Mouse (Mus musculus) layer of hippocampus, postnatal 10 days (tissue): ENCODE data around the gene Map3k12. TPM values are rescaled to one million over a fixed set of nuclear protein-coding genes. Genes with fewer than 3 reads are reported as not detected.

Source experiments
- DNase-seq, 2 experiments: peaks; one replicate each; pipeline ENCODE4 v3.0.0; 2021; ENCODE audit warnings: low spot score in 2 of 2
- total RNA-seq, 2 experiments: library from RNA; stranded (reverse); gene quantifications; 2 replicates each; pipeline ENCODE4 v1.2.3; 2021

Gene Map3k12
- total RNA-seq, 2 experiments from 2014 or later: 83.2 to 88.9 TPM

DNA sequence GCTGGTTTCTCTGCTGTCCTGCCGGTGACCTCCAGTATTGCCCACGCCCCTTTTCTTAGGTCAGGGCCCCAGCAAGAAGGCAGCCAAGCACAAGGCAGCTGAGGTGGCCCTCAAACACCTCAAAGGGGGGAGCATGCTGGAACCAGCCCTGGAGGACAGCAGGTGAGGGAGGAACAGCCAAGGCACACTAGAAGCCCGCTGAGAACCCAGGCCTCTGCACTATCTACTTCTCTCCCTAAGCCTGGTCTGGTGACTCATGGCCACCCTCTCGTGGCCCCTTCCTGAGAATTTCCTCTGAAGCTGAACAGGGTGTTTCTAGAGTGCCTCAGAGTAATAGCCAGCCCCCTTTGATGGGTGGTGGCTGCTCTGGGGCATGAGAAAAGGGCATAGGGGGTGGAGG lies 3.6 kb upstream of the Map3k12 start:
- no peak for DNase-seq

DNA sequence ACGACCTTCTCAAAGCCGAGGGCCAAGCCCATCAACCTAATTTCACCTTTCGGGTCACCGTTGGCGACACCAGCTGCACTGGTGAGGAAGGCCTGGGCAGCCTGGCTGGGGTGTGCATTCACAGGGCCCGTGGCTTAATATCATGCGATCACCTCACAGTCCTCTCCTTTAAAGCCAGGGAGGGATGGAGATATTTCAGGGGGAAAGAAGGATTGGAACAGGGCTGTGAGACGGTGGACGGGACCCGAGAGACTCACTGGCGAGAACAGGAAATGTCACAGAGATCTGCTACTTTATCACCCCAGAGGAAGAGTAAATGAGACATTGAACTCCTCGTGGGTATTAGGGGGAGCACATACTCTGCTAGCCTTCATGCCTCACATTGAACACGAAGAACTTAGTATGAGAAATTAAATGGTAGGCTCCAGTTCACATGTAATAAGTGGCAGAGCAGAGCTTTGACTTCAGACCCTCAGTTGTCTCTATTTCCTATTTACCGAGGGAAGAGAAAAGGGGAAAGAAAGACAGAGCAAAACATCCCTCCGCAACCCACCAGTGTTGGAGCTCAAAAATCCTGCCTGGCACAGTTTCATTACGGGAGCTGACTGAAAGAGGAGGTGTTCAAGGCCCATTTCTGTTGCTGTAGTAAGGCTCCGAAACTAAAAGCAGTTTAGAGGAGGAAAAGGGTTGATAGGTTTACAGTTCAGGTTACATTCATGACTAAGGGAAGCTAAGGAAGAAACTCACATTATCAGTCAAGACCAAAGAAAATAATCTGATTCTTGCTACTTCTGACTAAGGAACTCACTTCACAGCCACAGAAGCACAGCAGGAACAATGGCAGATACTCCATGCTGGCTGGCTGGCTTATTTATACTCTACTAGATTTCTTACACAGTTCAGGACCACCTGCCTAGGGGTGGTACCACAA lies 2.6 kb upstream of the Map3k12 start:
- no peak for DNase-seq

DNA sequence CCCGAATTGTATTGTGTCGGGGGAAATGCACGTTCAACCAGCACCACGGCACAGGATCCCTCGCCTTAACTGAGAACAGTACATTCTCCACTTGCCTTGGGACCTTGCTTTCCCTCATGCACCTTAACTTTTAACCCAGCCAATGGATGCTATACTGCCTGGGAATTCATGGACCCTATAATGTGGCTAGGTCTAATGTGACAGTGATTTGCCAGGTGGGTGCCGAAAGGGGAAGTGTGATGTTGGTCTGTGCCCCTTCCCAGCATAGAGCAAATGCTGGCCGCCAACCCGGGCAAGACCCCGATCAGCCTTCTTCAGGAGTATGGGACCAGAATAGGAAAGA lies 2.0 kb upstream of the Map3k12 start:
- no peak for DNase-seq

DNA sequence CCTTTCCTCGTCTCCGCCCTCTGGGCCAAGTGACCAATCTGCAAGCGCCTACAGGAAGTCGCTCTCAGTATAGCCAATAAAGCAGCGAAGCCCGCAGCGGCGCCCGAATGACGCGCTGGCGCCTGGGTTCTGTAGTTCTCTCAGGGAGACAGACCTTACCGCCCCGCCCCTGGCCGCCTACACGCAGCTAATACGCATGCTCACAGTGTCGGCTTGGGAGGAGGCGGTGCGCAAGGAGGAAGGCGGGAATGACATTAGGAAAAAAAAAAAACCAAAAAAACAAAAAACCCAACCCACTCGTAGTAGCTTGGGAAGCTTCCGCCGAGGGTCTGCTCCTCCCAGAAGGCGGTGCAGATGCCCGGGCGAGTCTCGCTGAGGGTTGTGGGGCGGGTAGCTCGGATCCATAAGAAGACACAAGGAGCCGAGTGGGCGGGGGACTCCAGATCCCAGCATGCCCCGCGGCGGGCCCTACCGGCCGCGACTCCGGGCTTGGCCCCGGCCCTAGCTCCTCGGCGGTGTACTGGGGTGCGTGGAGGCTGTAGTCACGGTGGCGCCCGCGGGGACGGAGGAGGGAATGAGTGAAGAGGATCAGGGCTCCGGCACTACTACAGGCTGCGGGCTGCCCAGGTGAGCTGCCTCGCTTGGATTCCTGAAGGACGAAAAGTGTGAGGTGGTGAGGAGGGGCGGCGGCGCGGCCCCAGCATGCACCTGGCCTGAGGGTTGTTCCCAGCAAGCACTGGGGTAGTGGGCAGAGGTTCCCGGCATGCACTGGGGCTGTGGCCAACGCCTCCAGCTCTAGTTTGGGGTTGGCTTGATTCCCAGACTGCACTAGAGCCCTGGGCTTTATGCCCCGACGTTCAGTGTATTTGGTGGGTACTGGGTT lies 1.4 kb upstream of the Map3k12 start, which contains the start of gene Tarbp2:
Tarbp2 (plus strand) TSS at position 217 of the 883 bp plus-strand sequence.
- peak; percentile 98 to 99 for DNase-seq

DNA sequence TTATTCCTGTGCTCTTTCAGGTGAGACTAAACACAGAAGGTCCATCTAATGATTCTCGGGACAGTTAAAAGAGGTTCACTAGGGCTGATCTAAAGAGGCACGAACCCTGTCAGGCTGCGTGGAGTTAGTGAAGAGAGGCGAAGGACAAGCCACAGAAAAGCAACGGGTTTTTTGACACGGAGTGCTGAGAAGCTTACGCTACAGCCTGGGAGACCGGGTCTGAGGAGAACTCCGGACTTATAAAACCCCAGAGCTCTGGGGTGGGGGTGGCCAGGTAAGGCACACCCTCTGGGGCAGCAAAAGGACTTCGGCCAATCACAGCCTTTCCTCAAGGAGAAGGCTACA lies 739 bp upstream of the Map3k12 start:
- DNase-seq: no peak

DNA sequence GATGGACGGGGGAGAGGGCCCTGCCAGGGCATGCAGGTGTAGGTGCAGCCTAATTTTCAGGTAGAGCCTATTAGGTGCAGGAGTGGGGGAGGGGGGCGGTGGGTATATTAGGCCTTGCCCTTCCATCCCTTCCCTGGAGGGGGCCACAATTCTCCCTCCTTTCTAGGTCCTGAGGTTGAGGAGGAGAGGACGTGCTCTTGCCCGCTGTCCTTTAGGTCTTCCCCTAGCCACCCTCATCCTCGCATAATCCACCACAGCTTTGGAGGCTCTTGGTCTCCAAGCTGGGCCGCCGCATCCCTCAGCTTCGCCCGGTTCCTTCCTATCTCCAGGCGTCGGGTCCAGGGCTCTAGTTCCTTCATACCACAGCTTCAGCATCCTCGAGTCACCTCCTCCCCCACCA lies 571 bp downstream of the Map3k12 start:
- DNase-seq: no peak

DNA sequence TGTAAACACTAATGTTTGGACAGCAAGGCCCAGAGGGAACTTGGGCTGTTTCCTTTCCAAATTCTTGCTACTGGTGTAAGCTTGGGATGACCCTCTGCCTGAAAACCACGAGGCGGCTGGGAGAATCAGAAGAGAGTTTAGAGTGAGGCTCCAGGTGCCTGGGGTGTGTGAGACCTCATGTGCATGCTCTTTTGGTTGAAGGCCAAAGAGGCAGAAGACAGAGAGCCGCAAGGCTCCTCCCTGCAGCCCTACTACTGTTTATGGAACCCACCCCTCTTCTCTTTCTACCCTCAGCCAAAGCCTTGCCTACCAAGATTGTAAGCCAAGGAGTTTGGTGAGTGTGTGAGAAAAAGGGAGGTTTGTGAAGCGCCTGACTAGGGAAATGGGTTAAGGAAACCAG lies 1.1 kb downstream of the Map3k12 start:
- DNase-seq: no peak

DNA sequence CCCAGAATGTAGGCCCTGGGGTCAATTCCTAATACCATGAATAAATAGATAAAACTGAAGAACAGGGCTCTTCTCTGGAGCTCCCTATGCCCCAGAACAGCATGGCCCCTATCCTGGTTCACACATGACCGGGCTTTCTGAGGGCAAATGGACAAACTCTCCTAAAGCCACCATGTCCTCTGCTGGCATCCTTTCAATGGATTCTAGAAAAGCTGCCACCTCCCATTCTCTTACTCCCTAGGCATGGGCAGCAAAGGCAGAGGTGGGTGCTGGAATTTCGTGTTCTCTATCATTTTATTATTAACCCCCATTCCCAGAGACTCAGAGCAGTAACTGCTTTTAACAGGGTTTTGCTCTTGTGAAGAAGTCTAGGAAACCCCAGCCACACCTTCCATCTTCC lies 1.6 kb downstream of the Map3k12 start:
- DNase-seq: no peak

DNA sequence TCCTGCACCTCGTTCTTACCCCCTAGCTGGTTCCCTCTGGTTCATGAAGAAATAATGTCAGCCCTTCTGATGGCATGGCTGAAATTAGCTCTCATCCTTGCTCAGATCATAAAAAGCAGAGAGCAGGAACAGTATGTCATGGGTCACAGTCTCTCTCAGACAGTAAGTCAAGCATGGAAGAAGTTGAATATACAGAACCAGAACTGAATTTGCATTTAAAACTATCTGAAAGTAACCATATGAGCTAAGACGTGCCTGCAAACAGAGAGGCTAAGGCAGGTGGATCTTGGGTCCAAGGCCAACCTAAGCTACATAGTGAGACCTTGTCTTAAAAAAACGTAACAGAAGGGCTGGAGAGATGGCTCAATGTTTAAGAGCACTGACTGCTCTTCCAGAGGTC lies 3.9 kb downstream of the Map3k12 start:
- DNase-seq: no peak

DNA sequence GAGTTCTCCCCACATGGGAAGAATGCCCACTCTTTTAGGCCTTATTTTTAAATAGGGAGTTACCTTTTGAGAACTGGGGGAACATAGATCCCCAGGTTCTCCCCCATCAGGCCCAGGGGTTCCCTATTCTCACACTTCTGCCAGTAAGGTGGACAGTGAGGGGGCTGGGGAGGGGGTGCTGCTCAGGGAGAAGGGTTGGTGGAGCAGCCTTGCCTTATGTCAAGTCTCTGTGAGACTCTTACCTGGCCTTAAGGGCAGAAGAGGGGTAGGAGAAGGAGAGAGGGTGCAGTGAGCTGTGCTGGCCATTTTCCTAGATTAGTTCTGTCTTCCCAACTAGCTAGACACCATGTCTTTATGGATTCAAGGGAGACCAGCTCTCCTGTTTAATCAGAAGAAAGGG lies 4.4 kb downstream of the Map3k12 start:
- no peak for DNase-seq

DNA sequence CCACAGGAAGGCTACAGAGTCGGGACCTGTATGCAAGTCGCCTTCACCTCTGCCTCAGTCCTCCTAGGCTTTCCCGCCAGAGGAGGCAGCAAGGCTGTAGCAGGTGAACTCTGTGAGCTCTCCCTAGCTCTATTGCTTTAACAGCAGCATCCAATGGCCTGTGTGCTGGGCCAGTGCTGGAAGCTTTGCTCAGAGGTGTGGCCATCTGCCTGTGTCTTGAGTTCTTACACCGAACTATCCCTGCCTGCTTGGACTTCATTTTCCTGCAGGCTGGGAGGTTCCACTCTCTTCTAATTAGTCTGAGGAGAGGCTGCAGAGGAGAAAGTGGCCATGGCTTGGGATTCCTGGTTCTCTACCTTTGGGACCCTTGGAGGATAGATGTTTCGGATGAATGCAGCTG lies 4.9 kb downstream of the Map3k12 start:
- no peak for DNase-seq

DNA sequence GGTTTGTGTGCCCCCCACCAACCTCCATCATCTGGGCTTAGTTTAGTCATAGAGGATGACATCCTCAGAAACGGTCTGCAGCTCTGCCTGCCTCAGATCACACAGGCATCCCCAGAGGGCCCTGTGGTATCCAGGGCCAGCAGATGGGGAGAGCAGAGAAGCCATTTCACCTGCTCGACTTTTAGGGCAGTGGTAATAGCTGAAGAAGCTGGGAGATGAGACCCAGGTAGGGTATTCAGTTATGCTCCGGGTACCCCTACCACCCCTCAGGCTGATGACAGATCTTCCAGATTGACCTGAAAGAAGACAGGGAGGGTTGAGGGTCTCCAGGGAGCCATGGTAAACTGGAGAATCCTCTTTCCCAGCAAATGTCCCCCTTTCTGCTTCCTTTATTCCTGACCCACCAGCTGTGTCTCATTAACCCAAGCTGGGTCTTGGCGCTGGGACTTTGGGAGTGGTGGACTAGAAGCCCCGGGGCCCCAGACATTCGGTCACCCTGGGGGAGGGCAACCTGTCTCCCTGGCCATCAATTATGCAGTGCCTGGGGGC lies 5.5 kb downstream of the Map3k12 start:
- DNase-seq: no peak

DNA sequence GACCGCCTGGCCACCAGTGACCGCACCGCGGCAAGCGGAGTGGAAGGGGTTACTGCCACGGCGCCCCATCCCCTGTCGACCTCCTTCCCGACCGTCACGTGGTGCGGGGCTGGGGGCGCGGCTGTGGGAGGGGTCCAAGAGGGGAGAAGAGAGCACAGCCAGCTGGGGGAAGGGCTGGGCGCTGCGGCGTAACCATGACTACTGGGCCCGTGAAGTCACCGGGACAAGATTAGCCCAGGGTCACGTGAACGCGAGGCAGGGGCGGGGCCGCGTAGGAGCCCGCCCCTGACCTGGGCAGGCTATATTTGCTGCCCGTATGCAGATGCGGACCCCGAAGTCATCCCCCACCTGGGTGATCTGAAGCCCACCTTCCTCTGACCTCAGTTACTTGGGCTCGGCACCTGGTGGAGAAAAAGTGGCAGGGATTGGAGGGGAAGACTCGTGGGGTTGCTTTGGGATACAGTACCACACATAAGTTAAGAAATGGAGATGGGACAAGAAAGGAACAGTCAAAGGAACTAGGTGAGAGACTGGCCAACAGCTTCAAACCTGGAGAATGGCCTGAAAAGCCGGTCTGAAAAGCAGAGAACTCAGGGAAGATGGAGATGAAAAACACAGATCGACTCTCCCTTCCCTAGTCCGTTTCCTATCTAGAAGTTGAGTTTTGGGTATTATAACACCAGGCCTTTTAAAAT lies 6.1 kb downstream of the Map3k12 start:
- peak; percentile 89 to 93 for DNase-seq

DNA sequence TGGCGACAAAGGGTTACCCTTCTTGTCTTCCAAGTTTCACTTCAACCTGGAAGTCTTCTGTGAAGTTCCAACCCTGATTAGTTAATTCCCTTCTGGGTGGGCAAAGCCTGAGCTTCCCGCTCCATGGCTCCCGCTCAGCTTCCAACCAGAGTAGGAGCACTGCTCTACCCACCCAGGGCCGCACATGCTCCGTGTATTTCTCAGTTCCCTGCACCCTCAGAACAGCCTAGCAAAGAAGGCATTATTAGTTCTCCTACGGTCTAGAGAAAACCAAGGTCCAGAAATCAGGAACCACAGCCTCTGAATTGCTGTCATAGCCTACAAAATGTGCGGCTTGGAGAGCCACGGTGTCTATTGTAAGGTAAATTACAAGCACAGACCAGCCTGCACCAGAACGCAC lies 6.8 kb downstream of the Map3k12 start:
- no peak for DNase-seq

DNA sequence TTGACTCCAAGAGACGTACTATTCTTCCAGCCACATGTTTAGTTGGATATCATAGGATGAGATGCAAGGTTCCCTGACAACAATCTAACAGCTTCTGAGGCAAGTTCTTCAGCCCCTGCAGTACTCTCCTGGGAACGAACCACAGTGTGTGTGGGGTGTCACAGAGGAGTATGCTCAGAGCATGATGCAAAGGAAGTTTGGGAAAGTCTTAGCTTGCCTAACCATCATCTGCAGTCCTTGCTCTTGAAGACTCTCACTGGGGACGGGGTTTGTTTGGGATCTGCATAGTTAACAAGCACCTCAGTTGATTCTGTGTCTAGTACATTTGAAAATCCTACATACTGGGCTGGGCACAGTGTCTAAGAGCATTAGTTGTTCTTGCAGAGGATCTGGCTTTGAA lies 8.5 kb downstream of the Map3k12 start:
- DNase-seq: no peak

DNA sequence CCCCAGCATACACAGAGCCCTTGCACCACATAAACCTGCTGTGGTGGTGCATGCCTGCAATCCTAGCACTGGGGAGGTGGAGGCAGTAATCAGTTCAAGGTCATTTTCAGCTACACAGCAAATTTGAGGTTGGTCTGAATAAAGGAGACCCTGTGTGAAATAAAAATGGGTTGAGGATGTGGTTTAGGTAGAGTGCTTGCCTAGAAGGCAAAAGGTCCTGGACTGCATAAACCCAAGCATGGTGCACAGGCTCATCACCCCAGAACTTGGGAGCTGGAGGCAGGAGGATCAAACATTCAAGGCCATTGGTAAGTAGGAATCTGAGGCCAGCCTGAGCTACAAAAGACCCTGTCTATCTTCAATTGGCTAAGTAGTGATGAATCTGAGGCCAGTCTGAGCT lies 9.3 kb downstream of the Map3k12 start:
- no peak for DNase-seq

DNA sequence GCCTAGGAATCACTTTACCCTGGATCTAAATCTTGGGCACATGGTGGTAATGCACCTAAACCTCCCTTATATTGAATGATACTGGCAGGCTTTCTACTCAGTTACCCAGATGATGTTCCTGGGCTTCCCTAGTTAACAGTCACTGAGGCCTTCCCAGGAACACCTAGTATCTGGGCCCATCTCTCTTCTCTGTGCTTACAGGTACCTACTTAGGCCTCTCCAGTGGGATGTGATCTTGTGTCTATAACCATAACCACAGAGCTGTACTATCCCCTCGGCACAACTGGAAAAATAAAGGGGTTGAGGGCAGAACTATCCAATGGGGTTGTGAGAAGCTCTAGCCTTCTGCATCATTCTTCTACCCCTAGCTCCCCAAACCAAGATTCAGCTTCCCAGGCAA lies 10.0 kb downstream of the Map3k12 start:
- no peak for DNase-seq

DNA sequence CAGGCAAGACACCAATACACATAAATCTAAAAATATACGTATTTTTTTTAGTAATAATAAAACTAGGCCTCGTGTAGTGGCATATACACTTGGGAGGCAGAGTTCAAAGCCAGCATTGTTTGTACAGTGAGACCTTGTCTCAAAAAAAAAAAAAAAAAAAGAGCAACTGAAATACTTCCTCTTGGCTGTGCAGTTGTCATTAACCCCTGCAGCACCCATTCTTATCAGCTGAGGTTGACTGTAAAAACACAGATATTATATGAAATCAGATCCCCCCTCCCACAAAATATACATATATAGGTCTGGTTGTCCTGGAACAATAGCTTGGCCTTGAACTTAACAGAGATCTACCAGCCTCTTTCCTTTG lies 10.4 kb downstream of the Map3k12 start:
- no peak for DNase-seq

DNA sequence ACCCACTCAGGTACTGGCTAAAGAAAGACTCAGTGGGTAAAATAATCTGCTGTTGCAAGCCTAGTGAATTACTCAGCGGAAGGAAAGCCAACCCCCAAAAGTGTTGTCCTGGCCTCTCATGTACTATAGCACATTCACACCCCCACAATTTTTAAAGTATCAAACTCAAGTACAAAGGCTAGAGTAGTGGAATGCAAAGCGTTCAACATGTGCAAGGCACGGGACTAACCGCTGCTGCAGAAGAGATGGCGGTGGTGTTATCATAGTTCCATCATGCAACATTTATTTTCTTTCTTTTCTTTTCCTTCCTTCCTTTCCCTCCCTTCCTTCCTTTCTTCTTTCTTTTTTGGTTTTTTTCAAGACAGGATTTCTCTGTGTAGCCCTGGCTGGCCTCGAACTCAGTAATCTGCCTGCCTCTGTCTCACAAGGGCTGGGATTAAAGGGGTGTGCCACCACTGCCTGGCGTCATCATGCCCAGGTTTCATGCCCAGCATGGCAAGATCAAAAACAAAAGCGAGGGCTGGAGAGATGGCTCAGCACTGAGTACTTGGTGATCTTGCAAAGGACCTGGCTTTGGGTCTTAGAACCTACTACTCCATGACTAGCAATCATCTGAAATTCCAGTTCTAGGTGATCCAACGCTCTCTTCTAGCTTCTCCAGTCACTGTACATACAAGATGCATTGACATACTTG lies 10.9 kb downstream of the Map3k12 start:
- DNase-seq: no peak

DNA sequence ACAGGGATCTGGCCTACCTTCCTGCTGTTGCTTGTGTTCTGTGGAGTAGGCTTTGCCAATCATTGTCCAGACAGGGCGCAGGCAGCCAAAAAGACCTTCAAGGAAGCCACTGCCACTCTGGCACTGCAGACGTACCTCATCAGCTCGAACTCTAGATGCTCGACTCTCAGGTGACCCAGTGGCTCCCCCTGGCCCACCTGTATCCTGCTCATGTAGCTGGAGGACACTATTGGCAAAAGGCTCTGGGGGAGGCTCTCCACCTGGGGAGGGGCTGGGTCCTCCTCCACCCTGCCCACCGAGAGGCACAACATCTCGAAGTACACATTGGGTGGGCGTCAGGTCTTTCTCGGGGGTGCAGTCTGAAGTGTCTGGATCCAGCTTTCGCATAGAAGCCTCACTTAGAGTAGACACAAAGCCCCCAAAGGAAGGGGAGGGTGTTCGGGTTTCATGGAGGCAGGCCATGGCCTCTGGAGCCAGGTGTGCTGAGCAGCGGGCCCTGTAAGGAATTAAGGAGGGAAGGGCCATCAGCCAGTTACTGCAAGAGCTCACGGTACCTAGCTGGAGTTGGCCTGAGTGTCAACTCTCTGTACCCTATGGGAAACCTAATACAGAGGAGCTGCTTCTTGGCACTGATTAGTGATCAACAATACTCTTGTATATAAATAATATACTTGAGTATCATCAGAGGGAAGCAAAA lies 11.6 kb downstream of the Map3k12 start:
- peak in 1 of 2 experiments; percentile 11 for DNase-seq
